Mouse (Mus musculus) embryo, embryonic 9.5 days (tissue): Measurements from ENCODE around the gene Lhfp.
A peak's percentile ranks its signal among the peaks of the same experiment; 100 is the strongest.

Experiments used
- DNase-seq: peaks from one replicate; pipeline ENCODE4 v3.0.0-alpha.2; 2017; ENCODE audit errors: extremely low spot score

The Lhfp gene

GRCm38 (mm10) chr3:53151607-53152006, 110.3 kb downstream of the Lhfp start:
- no peak for DNase-seq

GRCm38 (mm10) chr3:53161963-53162362, 120.6 kb downstream of the Lhfp start:
- DNase-seq = no peak

GRCm38 (mm10) chr3:53165281-53165680, 124.0 kb downstream of the Lhfp start:
- DNase-seq = no peak

DNA sequence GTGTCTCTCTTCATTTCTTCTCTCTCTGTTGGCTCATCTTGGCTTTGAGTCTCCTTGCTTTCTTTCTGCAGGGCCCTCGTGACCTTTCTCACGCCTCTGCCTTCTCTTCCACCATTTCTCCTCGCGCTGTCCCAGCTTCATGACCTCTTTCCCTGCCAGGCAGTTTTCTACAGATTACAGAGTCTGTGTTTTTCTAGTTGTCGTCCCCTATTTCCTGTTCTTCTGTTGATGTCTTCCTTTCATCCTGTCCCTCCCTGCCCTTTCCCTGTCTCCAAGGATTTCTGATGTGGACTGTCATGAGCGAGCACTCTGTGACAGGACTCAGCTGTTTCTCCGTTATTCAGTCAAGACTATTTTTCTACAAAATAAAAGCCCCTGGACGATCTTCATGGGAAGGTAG, 124.7 kb downstream of the Lhfp start:
- peak; percentile 39 for DNase-seq

DNA sequence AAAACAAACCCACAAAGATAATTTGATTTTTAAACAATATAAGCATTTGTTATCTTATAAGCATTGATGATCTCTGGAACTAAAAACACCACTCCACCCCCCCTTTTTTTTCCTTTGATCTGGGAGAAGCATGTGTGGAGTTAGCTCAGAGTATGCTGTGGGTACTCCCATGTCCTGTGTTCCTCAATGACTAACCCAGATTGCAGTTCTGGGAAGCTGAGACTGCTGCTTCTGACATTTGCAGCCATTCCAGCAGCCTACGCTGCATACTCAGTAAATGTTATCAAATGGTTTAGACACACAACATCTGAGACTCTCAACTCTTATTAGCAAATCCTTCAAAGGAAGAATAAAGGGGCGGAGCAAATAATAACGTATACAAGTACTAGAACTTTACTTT, 128.2 kb downstream of the Lhfp start:
- DNase-seq = no peak

GRCm38 (mm10) chr3:53173310-53174063, 132.2 kb downstream of the Lhfp start:
- no peak for DNase-seq

DNA sequence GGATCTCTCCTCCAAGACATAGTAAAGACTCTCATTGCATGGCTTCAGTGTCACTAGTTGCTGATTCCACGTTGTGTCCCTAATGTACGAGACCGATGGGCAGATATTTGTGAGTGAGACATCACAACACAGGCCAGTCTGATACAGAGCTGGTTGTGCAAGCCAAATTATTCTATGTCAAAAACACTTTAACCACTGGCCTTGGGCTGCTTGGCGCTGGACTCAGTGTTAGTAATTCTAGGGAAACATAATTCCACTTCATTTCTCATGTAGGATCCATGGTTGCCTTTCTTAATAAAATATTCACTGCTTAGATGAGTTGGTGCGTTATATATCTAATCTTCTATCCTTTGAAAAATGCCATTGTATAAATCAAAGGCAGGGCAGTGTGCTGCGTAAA, 138.6 kb downstream of the Lhfp start:
- DNase-seq = no peak

GRCm38 (mm10) chr3:53185439-53185838, 144.1 kb downstream of the Lhfp start:
- no peak for DNase-seq

GRCm38 (mm10) chr3:53193441-53193840, 152.1 kb downstream of the Lhfp start:
- no peak for DNase-seq

- DNase-seq = no peak
These were observed 154.4 kb downstream of the Lhfp start for GRCm38 (mm10) chr3:53195666-53196107.

GRCm38 (mm10) chr3:53200175-53200574, 158.8 kb downstream of the Lhfp start:
- DNase-seq = no peak

- no peak for DNase-seq
These were observed 159.5 kb downstream of the Lhfp start for GRCm38 (mm10) chr3:53200853-53201252.

DNA sequence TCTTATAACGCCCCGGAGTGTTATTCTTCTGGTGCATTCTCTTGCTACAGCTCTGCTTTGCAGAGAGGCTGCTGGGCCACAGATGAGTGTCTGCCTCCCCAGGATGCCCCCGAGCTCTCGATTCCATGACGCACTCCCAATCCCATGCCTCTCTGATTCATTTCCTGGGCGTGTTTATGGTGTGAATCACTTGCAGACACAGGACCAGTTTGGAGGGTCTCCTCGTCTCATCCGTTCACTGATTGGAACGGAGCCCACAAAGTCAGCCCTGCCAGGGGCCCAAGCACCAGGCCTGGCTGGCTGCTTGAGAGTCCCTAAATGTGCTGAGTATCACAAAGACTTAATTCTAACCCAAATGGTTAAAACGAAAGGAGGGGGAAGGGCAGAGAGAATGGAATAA, 160.3 kb downstream of the Lhfp start:
- no peak for DNase-seq

GRCm38 (mm10) chr3:53202184-53202583, 160.9 kb downstream of the Lhfp start:
- DNase-seq = no peak

GRCm38 (mm10) chr3:53202698-53203097, 161.4 kb downstream of the Lhfp start:
- DNase-seq = no peak

GRCm38 (mm10) chr3:53203656-53204055, 162.3 kb downstream of the Lhfp start:
- DNase-seq = no peak

GRCm38 (mm10) chr3:53204348-53204984, 163.1 kb downstream of the Lhfp start:
- no peak for DNase-seq

GRCm38 (mm10) chr3:53204985-53205365, 163.6 kb downstream of the Lhfp start:
- DNase-seq = no peak

DNA sequence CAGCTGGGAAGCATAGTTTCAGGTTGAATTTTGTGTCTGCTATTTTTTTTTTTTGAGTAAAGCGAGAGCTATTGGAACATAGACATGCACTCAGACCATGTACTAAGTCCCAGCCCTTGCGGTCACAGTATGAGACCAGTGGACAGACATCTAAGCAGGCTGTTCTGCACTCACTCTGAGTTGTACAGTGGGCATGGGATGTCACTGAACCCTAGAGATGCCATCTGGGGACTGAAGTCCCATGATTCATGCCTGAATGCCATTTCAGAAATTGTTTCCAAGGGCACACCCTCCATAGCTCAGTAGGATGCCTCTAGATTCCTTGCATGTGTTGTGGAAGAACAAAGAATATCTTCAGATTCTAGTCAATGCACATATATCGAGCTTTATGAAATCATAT, 164.4 kb downstream of the Lhfp start:
- DNase-seq = no peak

DNA sequence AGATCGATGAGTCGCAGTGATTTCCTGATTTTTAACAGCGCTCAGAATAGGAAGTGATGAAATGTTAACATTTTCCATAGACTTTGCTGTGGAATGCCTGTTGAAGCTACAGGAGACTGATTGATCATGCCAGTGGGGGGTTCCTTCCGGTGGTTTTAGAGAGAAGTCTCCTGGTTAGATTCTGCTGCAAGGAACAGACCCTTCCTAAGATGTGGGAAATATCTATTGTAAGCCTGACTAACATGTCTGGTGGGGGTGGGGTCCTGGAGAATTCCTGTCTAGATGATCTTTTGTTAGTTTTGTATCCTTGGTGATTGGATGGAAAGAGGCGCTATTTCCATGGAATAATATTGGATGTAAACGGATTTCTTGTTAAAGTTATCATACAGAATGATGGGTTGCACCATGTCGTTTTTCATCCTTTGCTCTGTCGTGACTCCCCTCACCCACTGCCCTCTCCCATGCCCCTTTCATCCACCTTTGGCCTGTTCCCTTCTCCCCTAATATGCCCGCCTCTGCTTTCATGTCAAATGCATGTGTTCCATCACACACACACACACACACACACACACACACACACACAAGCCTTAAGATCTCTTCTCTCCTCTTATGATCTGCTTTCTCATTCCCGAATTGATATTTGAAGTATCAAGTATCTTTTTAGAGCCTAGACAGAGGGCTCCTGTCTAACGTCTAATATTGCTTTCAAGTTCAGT, 165.3 kb downstream of the Lhfp start:
- DNase-seq = peak; percentile 45

GRCm38 (mm10) chr3:53207225-53207528, 165.8 kb downstream of the Lhfp start:
- DNase-seq = peak; percentile 28

DNA sequence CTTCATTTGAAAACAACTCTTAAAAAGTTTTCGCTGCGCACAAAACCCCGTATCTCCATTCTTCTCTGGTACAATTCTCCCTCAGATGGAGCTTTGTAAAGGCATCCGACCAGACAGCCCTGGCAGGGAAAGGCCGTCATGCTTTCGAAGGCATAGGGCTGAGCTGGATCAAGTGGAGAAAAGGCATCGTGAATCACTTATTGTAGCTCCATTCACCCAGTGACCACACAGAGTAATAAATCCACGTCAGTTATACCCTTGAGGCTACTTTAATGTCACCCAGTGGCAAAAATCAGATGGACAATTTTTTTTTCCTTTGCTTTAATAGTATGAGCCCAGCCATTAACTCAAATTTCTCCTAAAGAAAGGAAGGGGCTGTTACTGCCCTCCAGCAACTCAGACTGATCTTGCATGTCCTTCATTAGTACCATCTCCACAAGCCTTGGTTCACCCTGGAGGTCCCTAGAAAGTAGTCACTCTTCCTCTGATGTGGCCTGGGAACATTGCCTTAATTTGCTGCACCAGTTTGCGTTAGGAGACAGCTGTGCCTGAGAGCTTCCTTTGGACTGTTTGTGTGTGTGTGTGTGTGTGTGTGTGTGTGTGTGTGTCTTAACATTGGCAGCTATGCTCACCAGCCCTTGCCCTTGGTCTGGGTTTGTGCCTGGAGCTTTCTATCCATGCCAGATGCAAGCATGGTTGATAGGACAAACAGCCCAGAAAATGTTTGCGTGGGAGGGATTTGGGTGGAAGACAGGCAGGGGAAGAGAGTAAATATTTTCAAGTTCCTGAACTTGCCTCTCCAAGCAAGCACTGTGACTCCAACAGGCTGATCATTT, 169.6 kb downstream of the Lhfp start:
- DNase-seq = no peak
